Comparison of ENCODE assay signal across 22 mouse cellular contexts in genomic region chr3:27326633-27327191, GRCm38 (mm10). TPM values are rescaled to one million over a fixed set of nuclear protein-coding genes. Genes with fewer than 3 reads are reported as not detected.
DNase-seq lines count a peak whose midpoint lies in the region; ATAC-seq and TF ChIP-seq lines count a peak whose summit lies in the region.
"Had no signal": no experiment of that assay in that cellular context is flagged by ENCODE, and none has a peak within 500 bp of the region (broad histone marks: within the 10 kb centered on the region; RNA-seq: fewer than 3 reads in every experiment).

No protein-coding gene starts in this region.

- WGBS in kidney, adult 2 months = 38% methylated on average over 4 of the region's 4 CpGs

- no peak overlapping the region for H3K4me3 ChIP-seq in kidney, adult 2 months (ENCODE audit: insufficient read depth, low read depth, low read length)
- H3K4me3 ChIP-seq: heart, embryonic 13.5 days; hindbrain, embryonic 10.5 days; limb, embryonic 12.5 days; midbrain, embryonic 10.5 days had no signal

- H3K36me3 ChIP-seq in kidney, adult 2 months (ENCODE audit: control insufficient read depth, insufficient read depth, low read length) = peaks cover 6% of the 10 kb centered on the region; the same call in 1 of the 2 replicates
- H3K36me3 ChIP-seq: heart, embryonic 13.5 days; hindbrain, embryonic 10.5 days; limb, embryonic 12.5 days; midbrain, embryonic 10.5 days had no signal

- peak; percentile 11 for DNase-seq in heart, postnatal 4 days
- no peak for DNase-seq in heart, postnatal 36 days
- peak; percentile 14 for DNase-seq in Muller cell, postnatal 12 days (ENCODE audit: inconsistent ontology term)
- peak; percentile 89 for DNase-seq in kidney, adult 2 months
- DNase-seq in kidney, postnatal 14 days = peak; percentile 79
- no peak for DNase-seq in adrenal gland, adult 8-10 months
- DNase-seq in adrenal gland, postnatal 14 days = no peak
- DNase-seq: adrenal gland, postnatal 36 days; B cell, adult 2 months; cerebellum, adult 9-11 months; embryo, embryonic 11 days; thymus, postnatal 14 days had no signal

- H3K4me1 ChIP-seq in kidney, adult 2 months (ENCODE audit: control insufficient read depth, insufficient read depth, low read length) = peaks cover 36% of the 10 kb centered on the region
- H3K4me1 ChIP-seq: heart, embryonic 13.5 days; hindbrain, embryonic 10.5 days; midbrain, embryonic 10.5 days had no signal

- ATAC-seq in erythroid progenitor cell, adult 5-6 weeks (replicated peaks; ENCODE audit: low FRiP score, poor library complexity, severe bottlenecking) = no peak
- ATAC-seq: forebrain, embryonic 14.5 days had no signal

- H3K27ac ChIP-seq in kidney, adult 2 months (ENCODE audit: insufficient read depth, low read depth, low read length) = peak overlapping the region; percentile 78
- H3K27ac ChIP-seq: heart, embryonic 13.5 days; hindbrain, embryonic 10.5 days; limb, embryonic 12.5 days; midbrain, embryonic 10.5 days had no signal

- intact Hi-C loops in heart, postnatal 36 days (cut with DNase I) = no loop called here

- TF ChIP-seq POLR2A in kidney, adult 2 months (IDR thresholded peaks at IDR 0.05; ENCODE audit: low read depth, low read length) = no peak

- no peaks in the 10 kb centered on the region for H3K27me3 ChIP-seq in kidney, adult 2 months (replicated peaks; ENCODE audit: control insufficient read depth, insufficient read depth, low read length)
- H3K27me3 ChIP-seq: heart, embryonic 13.5 days; limb, embryonic 12.5 days had no signal

- TF ChIP-seq CTCF in kidney, adult 2 months (conservative IDR thresholded peaks at IDR 0.05; ENCODE audit: insufficient read depth, insufficient read length, low read depth, low read length) = no peak

RNA-seq across cellular contexts. Expression of gene Tnfsf10, which starts 9.9 kb away (rescaled TPM):
- 1 to 10 TPM; 5.5 to 7.1 TPM for total RNA-seq in heart, postnatal 4 days (2021)
- total RNA-seq in heart, postnatal 36 days (2021) = 10 to 100 TPM in 1 of 2 experiments, 1 to 10 TPM in 1; 8.3 to 12.6 TPM
- 11.5 and 12.8 TPM in 2 replicates for polyA plus RNA-seq in kidney, adult 2 months (2012; rRNA removed)
- total RNA-seq in adrenal gland, adult 8-10 months (2022) = 10 to 100 TPM; 10.0 to 20.2 (median 12.3) TPM
- not detected in 2 replicates for total RNA-seq in erythroid progenitor cell, adult 5-6 weeks (2015; ENCODE audit: low replicate concordance)
- 1.3 and 1.4 TPM in 2 replicates for total RNA-seq in erythroid progenitor cell, adult 5-6 weeks (2017; ENCODE audit: low replicate concordance)
- 12.7 and 14.5 TPM in 2 replicates for total RNA-seq in adrenal gland, postnatal 14 days (2021)
- total RNA-seq: ES-E14 had no signal
- polyA plus RNA-seq: midbrain, embryonic 10.5 days had no signal

RNA-seq across cellular contexts. Expression of gene Ghsr, which starts 44.4 kb away (rescaled TPM):
- total RNA-seq in heart, postnatal 4 days (2021) = not detected
- total RNA-seq in heart, postnatal 36 days (2021) = not detected
- not detected in 2 replicates for polyA plus RNA-seq in kidney, adult 2 months (2012; rRNA removed)
- total RNA-seq in adrenal gland, adult 8-10 months (2022) = under 1 TPM in 1 of 4 experiments, not detected in 3; 0.06 TPM
- total RNA-seq in erythroid progenitor cell, adult 5-6 weeks (2015; ENCODE audit: low replicate concordance) = not detected in 2 replicates
- not detected in 2 replicates for total RNA-seq in erythroid progenitor cell, adult 5-6 weeks (2017; ENCODE audit: low replicate concordance)
- total RNA-seq in adrenal gland, postnatal 14 days (2021) = not detected in 2 replicates
- total RNA-seq: adrenal gland, postnatal 36 days; granulocyte monocyte progenitor cell, adult 5-6 weeks; neutrophil, adult 5-6 weeks had no signal
- polyA plus RNA-seq: forebrain, embryonic 14.5 days; heart, embryonic 13.5 days; limb, embryonic 12.5 days; liver, embryonic 16.5 days had no signal

Comparison
In these comparisons a context has a peak if more than half of its experiments do, and no peak if none do; other contexts are left out.
1. DNase-seq: peak in heart, postnatal 4 days (single experiment), Muller cell, postnatal 12 days (single experiment), kidney, adult 2 months (single experiment) and kidney, postnatal 14 days (single experiment); none in heart, postnatal 36 days (0 of 2), adrenal gland, adult 8-10 months (single experiment) and adrenal gland, postnatal 14 days (single experiment).